In genomic region chr2:29739368-29739767, GRCm38 (mm10) we compare ENCODE assay signal across 13 mouse cellular contexts. TPM values are rescaled to one million over a fixed set of nuclear protein-coding genes. Genes with fewer than 3 reads are reported as not detected.
DNase-seq lines count a peak whose midpoint lies in the region; ATAC-seq lines count a peak whose summit lies in the region.
"Had no signal": no experiment of that assay in that cellular context is flagged by ENCODE, and none has a peak within 500 bp of the region (broad histone marks: within the 10 kb centered on the region; RNA-seq: fewer than 3 reads in every experiment).

No protein-coding gene starts in this region.

- peaks cover 6% of the 10 kb centered on the region for H3K36me3 ChIP-seq in intestine, embryonic 16.5 days (ENCODE audit: control insufficient read depth, insufficient read depth, low read length)
- peaks cover 27% of the 10 kb centered on the region for H3K36me3 ChIP-seq in intestine, embryonic 15.5 days
- H3K36me3 ChIP-seq in macrophage (ENCODE audit: inconsistent target), result peaks cover 26% of the 10 kb centered on the region

- no peaks in the 10 kb centered on the region for H3K27me3 ChIP-seq in intestine, embryonic 16.5 days (replicated peaks; ENCODE audit: control insufficient read depth, insufficient read depth, low read length)
- no peaks in the 10 kb centered on the region for H3K27me3 ChIP-seq in intestine, embryonic 15.5 days (replicated peaks)
- H3K27me3 ChIP-seq: hindbrain, embryonic 13.5 days had no signal

- no peak overlapping the region for H3K4me3 ChIP-seq in intestine, embryonic 16.5 days (ENCODE audit: low read length)
- H3K4me3 ChIP-seq in intestine, embryonic 15.5 days (replicated peaks), result no peak overlapping the region
- no peak overlapping the region for H3K4me3 ChIP-seq in macrophage (ENCODE audit: inconsistent target)
- H3K4me3 ChIP-seq: hindbrain, embryonic 13.5 days had no signal

- no peak overlapping the region for H3K9ac ChIP-seq in intestine, embryonic 16.5 days (ENCODE audit: low read depth, low read length)
- no peak overlapping the region for H3K9ac ChIP-seq in intestine, embryonic 15.5 days
- H3K9ac ChIP-seq: hindbrain, embryonic 13.5 days had no signal

- 55% methylated on average over 5 of the region's 5 CpGs for WGBS in intestine, embryonic 16.5 days
- 56% methylated on average over 5 of the region's 5 CpGs for WGBS in intestine, embryonic 15.5 days
- WGBS in macrophage (ENCODE audit: missing documents), result 2% methylated on average over 5 of the region's 5 CpGs

- DNase-seq in right cerebral cortex, postnatal 25 days, result peak; percentile 21
- DNase-seq in right cerebral cortex, postnatal 4 days, result no peak
- no peak for DNase-seq in urinary bladder, postnatal 10 days (ENCODE audit: low spot score)
- no peak for DNase-seq in testis, postnatal 10 days (ENCODE audit: low spot score)
- no peak for DNase-seq in adrenal gland, adult (ENCODE audit: inconsistent age in 2 of 2, low spot score in 1 of 2)

- ATAC-seq in intestine, embryonic 16.5 days, result no peak
- no peak for ATAC-seq in intestine, embryonic 15.5 days

- H3K9me3 ChIP-seq in intestine, embryonic 16.5 days (ENCODE audit: control insufficient read depth, low read length), result no peaks in the 10 kb centered on the region
- H3K9me3 ChIP-seq in intestine, embryonic 15.5 days, result no peaks in the 10 kb centered on the region
- H3K9me3 ChIP-seq: G1E; hindbrain, embryonic 13.5 days had no signal

- peak overlapping the region; percentile 24; the same call in 1 of the 2 replicates for H3K27ac ChIP-seq in intestine, embryonic 16.5 days (ENCODE audit: low read length)
- no peak overlapping the region for H3K27ac ChIP-seq in intestine, embryonic 15.5 days
- peak overlapping the region; percentile 93 for H3K27ac ChIP-seq in macrophage
- H3K27ac ChIP-seq: hindbrain, embryonic 13.5 days had no signal

- peaks cover 6% of the 10 kb centered on the region for H3K4me1 ChIP-seq in intestine, embryonic 16.5 days (ENCODE audit: control insufficient read depth, insufficient read depth, low read length)
- no peaks in the 10 kb centered on the region for H3K4me1 ChIP-seq in intestine, embryonic 15.5 days (replicated peaks)
- H3K4me1 ChIP-seq: hindbrain, embryonic 13.5 days had no signal

- no peak overlapping the region for H3K4me2 ChIP-seq in intestine, embryonic 16.5 days (ENCODE audit: low read depth, low read length)
- H3K4me2 ChIP-seq in intestine, embryonic 15.5 days (replicated peaks), result no peak overlapping the region
- H3K4me2 ChIP-seq: hindbrain, embryonic 13.5 days had no signal

- no peaks in the 10 kb centered on the region for H3K79me2 ChIP-seq in macrophage (ENCODE audit: inconsistent target)

RNA-seq across cellular contexts. Expression of gene Gm13420, which starts 12.1 kb away (rescaled TPM):
- polyA plus RNA-seq in intestine, embryonic 16.5 days (2015; fragmentation: Nextera tagmentation; extraction: Ambion mirVana), result 0.56 and 0.70 TPM in 2 replicates
- 0.43 and 1.3 TPM in 2 replicates for polyA plus RNA-seq in intestine, embryonic 15.5 days (2015; fragmentation: Nextera tagmentation; extraction: Ambion mirVana)
- not detected for total RNA-seq in macrophage (2018; cell fraction: chromatin; rRNA removed)
- total RNA-seq in macrophage (2018; cell fraction: cytosol; rRNA removed), result not detected
- not detected for total RNA-seq in macrophage (2018; cell fraction: nucleus; rRNA removed)
- not detected in 3 replicates for polyA plus RNA-seq in macrophage (2018)
- total RNA-seq: G1E had no signal
- polyA plus RNA-seq: G1E; hindbrain, embryonic 13.5 days had no signal

RNA-seq across cellular contexts. Expression of gene Gm13547, which starts 19.7 kb away (rescaled TPM):
- polyA plus RNA-seq in intestine, embryonic 16.5 days (2015; fragmentation: Nextera tagmentation; extraction: Ambion mirVana), result 0.66 TPM in 1 of 2 replicates, not detected in the other
- polyA plus RNA-seq in intestine, embryonic 15.5 days (2015; fragmentation: Nextera tagmentation; extraction: Ambion mirVana), result 0.33 and 0.95 TPM in 2 replicates
- total RNA-seq in macrophage (2018; cell fraction: chromatin; rRNA removed), result not detected
- total RNA-seq in macrophage (2018; cell fraction: cytosol; rRNA removed), result not detected
- not detected for total RNA-seq in macrophage (2018; cell fraction: nucleus; rRNA removed)
- not detected in 3 replicates for polyA plus RNA-seq in macrophage (2018)
- total RNA-seq: adrenal gland, postnatal 4 days; left cerebral cortex, postnatal 10 days had no signal
- polyA plus RNA-seq: embryonic facial prominence, embryonic 11.5 days; G1E; hindbrain, embryonic 13.5 days had no signal

RNA-seq across cellular contexts. Expression of gene Coq4, which starts 47.9 kb away (rescaled TPM):
- polyA plus RNA-seq in intestine, embryonic 16.5 days (2015; fragmentation: Nextera tagmentation; extraction: Ambion mirVana), result 60.0 and 64.5 TPM in 2 replicates
- polyA plus RNA-seq in intestine, embryonic 15.5 days (2015; fragmentation: Nextera tagmentation; extraction: Ambion mirVana), result 45.7 and 56.6 TPM in 2 replicates
- total RNA-seq in macrophage (2018; cell fraction: chromatin; rRNA removed), result 10 to 100 TPM in 11 of 26 experiments, 1 to 10 TPM in 15; 1.3 to 26.3 (median 5.9) TPM
- 1 to 10 TPM; 3.2 to 6.0 (median 4.2) TPM for total RNA-seq in macrophage (2018; cell fraction: cytosol; rRNA removed)
- 10 to 100 TPM in 3 of 26 experiments, 1 to 10 TPM in 23; 1.6 to 18.9 (median 4.7) TPM for total RNA-seq in macrophage (2018; cell fraction: nucleus; rRNA removed)
- polyA plus RNA-seq in macrophage (2018), result 2.9 to 7.5 TPM (median 5.4 TPM) in 3 replicates

RNA-seq across cellular contexts. Expression of gene Trub2, which starts 48.9 kb away (rescaled TPM):
- polyA plus RNA-seq in intestine, embryonic 16.5 days (2015; fragmentation: Nextera tagmentation; extraction: Ambion mirVana), result 37.5 and 38.0 TPM in 2 replicates
- polyA plus RNA-seq in intestine, embryonic 15.5 days (2015; fragmentation: Nextera tagmentation; extraction: Ambion mirVana), result 30.5 and 40.5 TPM in 2 replicates
- 100 to 1,000 TPM in 7 of 26 experiments, 10 to 100 TPM in 19; 27.3 to 139 (median 73.3) TPM for total RNA-seq in macrophage (2018; cell fraction: chromatin; rRNA removed)
- 10 to 100 TPM in 17 of 26 experiments, 1 to 10 TPM in 9; 5.3 to 17.3 (median 12.3) TPM for total RNA-seq in macrophage (2018; cell fraction: cytosol; rRNA removed)
- 100 to 1,000 TPM in 2 of 26 experiments, 10 to 100 TPM in 24; 13.1 to 107 (median 39.2) TPM for total RNA-seq in macrophage (2018; cell fraction: nucleus; rRNA removed)
- 13.8 to 16.1 TPM (median 15.3 TPM) in 3 replicates for polyA plus RNA-seq in macrophage (2018)
